Mouse (Mus musculus) brain, embryonic 14.5 days (tissue): Measurements from ENCODE around the gene Plxna2.

ENCODE experiments used
- CTCF ChIP-seq: fragments of 200-500 bp; IDR thresholded peaks from 2 replicates; pipeline ENCODE4 v1.5.1; 2012; ENCODE audit warnings: inconsistent platforms, mild to moderate bottlenecking, moderate library complexity, borderline replicate concordance; ENCODE audit not compliant: insufficient read depth, insufficient read length; ENCODE audit errors: extremely low read depth
- POLR2A ChIP-seq: fragments of 200-500 bp; IDR thresholded peaks from 2 replicates; pipeline ENCODE4 v1.6.1; 2012; ENCODE audit warnings: mild to moderate bottlenecking, inconsistent platforms, borderline replicate concordance; ENCODE audit not compliant: poor library complexity, insufficient read depth, insufficient read length, severe bottlenecking; ENCODE audit errors: extremely low read depth

DNA sequence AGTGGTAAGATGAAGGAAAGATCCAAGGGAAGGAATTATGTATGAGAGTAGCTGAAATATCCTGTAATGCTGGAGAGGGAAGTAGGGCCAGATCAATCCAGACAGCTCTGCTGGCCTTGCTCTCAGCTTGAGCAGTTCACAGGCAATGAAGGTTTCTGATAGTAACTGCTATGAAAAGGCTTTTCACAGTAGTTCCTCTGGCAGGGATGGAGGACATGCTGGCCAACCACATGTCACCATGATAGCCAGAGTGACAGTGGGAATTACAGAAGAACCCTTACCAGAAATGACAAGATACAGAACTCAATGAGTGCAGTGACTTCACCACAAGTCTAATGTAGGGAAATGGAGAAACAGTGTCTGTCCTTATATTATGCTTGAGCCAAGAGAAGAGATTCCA, 210.3 kb downstream of the Plxna2 start:
- no peak for TF ChIP-seq POLR2A
- TF ChIP-seq CTCF, result no peak
